Mouse (Mus musculus): ENCODE results near the gene Sash1.
A peak's percentile ranks its signal among the peaks of the same experiment; 100 is the strongest.

The Sash1 gene

DNA sequence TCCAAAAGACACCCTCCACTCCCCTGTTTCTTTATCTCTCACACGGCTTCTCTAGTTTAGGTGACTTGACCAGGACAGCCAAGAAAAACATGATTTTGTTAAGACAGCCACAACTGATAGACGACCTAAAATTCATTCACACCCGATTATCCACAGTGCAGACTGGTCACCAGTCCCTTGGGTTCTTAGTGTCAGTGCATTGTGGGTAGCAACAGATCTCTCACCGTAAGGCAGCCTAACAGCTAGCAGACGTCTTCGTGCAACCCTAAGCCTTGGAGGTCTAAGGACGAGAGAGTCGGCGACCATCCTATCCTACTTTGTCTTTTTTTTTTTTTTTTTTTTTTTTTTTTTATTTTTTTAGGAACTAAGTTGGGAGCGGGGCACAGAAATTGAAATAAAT is 34.2 kb downstream of the Sash1 start:
- no peak for DNase-seq (ENCODE audit: low spot score)

DNA sequence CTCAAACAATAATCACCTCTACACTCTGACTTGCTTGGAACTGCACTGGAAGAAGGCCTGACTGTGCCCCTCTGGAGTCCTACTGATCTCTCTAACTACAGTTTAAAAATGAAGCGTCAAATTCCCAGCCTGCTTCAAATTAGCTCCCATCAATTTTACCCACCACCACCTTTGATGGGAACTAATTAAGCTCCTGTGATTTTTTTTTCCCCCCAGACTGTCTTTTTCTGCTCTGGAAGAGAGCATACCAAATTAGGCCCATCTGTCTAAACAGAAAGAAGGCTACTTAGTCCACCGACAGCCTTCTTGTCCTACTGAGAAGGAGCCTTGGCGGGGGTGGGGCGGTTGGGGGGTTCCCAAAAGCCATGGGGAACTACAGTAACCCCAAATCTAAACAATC is 37.9 kb downstream of the Sash1 start:
- DNase-seq (ENCODE audit: low spot score): no peak

DNA sequence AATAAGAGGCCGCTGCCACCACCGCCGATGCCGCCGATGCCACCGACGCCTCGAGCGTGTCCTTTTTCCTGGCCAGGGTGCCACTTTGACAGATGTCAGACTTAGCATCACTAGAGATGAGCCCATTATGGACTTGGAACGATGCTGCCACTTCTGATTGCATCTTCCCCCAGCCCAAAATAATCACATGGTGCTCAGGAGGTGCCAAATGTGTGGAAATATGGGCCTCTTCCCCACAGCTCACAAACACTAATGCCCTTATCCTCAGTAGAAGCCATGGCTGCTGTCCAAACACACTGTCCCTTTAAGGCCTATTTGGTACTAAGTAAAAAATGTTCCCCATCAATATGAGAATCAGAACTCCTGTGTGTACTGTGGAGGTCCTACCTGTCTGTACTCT is 39.6 kb downstream of the Sash1 start:
- no peak for DNase-seq (ENCODE audit: low spot score)

DNA sequence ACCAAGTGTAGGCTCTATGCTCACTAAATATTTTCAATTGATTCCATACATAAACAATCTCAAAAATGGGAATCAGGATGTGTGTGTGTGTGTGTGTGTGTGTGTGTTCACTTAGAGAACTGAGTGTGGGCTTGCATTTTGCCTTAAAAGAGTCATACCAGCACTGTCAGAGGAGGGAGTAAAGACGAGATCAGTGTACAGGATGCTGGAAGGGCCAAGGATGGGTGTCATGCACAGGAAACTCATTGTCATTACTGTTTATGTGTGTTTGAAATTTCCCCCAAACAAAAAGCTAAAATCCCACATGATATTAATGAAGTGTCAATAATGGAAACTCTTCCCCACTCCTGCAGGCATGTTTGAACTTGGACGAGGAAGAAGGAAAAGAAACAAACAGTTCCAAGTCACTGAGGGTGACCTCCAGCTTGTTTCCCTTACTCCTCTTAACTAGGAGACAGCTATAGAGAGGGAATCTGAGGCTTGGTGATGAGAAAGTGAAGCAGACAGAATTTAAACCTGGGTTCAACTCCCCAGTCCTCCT is 40.6 kb downstream of the Sash1 start:
- DNase-seq (ENCODE audit: low spot score): no peak

DNA sequence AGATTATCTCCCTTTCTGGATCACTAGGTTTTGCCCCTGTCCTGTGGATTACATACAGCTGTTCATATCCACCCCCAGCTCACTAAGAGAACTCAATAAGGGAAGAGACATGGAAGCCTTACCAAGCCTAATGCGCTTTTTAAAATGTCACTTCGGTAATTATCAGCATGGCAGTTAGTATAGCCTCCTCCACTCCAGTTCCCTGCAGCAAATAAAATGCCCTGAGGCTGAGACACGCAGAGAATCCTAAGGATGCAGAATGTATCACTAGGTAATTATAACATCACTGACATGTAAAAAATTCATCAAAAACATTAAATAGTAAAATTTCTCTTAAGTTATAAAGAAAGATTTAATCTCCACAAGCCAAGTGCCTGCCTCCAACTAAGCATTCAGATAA is 45.9 kb downstream of the Sash1 start:
- DNase-seq (ENCODE audit: low spot score): no peak

DNA sequence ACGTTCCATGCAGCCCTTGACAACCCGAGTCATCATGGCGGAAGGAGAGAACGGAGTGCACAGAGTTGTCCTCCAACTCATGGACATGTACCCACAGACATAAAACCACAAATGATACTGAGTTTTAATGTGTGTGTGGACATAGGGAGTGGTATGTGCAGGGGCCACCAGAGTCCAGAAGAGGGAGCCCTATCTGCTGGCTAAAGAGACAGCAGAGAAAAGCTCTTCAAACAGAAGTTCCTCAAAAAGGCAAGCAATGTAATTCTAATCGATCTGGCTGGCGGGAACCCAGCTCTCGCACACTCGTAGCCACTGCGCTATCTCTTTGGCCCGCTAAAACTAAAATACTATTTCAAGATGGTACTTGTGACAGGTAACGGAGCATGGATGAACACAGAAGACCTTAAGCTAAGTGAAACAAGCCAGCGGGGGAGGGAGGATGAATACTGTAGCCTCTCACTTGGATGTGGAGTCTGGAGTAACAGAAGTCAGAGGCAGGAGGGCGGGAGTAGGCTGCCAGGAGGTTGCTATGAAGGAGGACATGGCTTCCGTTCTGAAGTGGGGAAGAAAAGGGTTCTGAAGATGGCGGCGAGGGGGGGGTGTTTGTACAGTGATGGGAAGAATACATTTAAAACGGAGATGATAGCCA is 51.9 kb downstream of the Sash1 start:
- DNase-seq (ENCODE audit: low spot score): peak; percentile 29

DNA sequence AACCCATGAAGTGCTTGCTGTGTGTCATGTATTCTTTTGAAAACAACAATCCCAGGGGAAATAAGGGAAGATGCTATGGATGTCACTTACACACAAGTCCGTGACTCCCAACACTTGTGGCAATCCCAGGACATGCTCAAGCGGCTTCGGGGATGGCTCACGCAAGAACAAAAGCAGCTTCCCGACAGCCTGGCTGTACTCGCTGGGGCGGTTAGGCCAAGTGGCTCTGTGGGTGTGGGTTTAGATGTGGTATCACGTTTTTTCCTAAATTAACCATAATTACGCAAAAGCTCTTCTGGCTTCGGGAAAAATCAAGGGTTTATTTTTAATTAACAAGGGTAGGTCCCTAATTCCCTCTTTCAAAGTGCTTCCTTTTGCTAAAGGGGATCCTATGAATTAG is 59.6 kb downstream of the Sash1 start:
- no peak for DNase-seq (ENCODE audit: low spot score)

DNA sequence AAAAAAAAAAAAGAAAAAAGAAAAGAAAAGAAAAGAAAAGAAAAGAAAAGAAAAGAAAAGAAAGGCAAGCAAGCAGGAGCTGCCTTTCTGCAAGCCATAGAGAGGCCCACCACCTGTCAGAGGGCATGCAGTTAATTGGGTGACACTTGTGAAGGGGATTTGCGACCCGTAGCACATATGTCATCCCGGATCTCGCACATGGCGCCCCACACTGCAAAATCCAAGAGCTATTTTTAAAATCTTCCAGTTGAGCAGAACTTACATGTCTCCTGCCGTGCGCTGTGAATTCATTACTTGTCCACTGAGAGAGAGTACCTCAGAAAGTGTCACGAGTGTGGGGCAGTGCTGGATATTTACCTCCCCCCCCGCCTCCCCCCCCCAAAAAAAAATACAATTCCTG is 60.0 kb downstream of the Sash1 start:
- DNase-seq (ENCODE audit: low spot score): no peak

DNA sequence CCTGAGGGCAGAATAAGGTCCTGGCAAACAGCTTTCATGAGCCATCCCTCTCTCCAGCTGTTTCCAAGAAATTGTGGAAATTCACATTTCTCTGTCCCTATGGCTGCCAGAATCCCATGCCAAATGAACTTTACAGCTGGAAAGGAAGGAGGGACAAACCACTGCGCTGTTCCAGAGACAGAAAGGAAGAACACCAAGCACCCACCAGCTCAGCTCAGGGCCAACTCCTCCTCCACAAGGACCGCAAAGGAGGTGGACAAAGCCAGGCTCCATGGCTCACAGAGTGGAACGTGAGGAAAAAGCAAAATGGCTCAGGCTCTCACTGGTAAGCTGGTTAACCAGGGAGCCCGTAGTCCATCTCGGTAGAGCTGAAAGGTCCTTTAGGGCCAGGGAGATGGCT is 67.8 kb downstream of the Sash1 start:
- DNase-seq (ENCODE audit: low spot score): no peak

DNA sequence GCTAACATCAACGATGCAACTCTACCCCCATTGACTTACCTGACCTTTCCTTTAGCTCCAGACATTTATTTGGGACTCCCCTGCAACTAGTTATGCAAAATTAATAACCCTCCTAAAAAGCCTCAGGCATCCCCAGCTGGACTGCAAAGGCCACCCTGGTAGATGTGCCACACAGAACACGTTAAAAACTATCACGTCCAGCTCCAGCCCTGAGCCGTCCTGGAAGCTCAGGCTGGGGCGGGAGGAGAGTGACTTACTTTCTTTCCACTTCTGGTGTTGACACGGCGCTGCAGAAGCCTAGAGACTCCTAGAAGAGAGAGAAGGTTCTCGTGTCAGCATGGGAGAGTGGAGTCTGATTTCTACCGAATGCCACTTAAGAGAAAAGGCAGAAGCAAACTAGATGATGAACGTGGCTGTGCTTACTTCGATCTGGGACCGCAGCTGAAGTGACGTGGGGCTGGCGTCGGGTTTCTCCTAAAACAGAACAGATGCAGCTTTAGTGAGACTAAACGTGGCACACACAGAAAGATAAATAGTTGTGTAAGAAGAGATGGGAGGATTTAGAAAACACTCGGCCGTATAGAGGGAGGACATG is 71.8 kb downstream of the Sash1 start:
- DNase-seq (ENCODE audit: low spot score): no peak

DNA sequence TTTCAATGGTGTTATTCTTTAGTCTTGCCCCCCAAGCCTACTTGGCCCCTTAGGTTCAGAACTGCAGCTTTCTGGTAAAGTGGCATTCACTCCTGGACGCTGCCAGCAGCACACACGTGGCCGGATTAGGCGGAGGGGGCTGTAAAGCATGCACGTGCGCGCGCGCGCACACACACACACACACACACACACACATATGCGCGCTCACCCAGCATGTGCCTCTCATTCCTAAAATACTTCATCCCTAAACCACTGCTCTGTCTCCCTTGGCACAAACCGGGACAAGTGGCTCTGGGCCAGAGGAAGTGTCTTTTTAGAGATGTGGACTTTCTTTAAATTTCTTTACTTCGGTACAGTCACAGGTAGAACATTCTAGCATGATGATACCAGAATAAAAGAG is 72.6 kb downstream of the Sash1 start:
- no peak for DNase-seq (ENCODE audit: low spot score)

DNA sequence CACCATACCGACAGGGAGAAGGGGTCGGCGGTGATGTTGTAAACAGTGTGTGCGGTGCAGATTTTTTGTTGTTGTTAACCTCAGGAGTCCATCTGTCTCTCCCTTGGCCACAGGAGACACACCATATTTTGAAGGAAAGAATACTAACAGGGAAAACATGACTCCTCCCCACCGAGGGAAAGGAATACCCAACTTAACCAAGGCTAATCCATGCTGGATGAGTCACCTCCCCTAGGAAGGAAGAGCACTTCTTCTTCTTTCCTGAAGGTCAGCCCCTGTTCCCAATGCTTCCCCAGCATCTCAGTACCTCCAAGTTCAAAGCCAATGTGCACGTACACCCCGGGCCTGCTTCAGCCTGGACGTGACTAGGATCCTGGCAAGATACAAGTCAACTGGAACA is 73.1 kb downstream of the Sash1 start:
- no peak for DNase-seq (ENCODE audit: low spot score)

DNA sequence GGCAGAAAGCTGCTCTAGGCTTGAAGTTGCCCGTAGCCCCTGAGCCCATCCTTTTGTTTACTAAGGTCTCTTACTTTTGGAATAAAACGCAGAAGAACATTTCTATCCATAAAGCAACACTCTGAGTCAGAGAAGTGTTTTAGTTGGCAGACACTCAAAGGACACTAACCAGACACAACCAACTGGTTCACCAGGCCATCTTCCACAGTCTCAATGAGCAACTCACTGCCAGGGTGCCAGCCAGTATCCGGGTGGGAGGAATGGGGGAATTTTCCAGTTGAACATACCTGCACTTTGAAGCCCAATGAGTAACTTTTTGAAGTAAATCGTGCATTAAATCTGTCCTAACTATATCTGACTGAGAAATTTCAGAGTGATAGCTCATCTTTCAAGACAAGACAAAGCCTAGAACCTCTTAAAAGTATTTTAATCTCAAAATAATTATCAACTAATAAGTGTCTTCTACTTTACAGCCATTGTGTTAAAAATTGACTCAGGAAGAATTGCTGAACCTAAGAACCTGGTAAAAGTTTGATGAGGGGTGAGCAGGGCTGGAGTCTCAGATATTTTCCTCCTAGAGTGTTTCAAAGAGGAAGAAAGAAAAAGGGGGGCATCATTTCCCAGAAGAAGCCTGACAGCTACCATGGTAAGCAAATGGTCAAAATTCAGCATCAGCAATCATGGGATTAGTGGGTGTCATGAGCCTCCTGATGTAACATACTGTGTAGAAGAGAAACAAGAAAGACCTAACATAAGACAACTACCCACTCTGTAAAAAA is 74.4 kb downstream of the Sash1 start:
- DNase-seq (ENCODE audit: low spot score): no peak

DNA sequence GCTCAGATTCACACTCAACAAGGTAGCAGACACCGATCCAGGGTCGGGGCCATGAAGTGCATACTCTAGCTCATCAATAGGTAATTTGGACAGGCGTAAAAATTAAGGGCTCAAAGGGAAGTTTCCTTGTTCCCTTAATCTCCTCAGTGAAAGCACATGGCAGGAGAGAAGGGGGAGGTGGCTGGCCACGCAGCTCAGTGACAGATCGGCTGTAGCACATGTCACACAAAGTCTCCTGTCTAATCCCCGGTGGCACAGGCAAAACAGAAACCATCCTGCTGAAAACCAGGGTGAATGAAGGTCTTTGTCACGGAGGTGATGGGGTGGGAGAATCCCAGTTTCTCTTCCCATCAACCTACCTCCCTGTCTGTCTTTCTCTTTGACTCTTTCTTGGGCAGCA is 75.4 kb downstream of the Sash1 start:
- DNase-seq (ENCODE audit: low spot score): no peak

DNA sequence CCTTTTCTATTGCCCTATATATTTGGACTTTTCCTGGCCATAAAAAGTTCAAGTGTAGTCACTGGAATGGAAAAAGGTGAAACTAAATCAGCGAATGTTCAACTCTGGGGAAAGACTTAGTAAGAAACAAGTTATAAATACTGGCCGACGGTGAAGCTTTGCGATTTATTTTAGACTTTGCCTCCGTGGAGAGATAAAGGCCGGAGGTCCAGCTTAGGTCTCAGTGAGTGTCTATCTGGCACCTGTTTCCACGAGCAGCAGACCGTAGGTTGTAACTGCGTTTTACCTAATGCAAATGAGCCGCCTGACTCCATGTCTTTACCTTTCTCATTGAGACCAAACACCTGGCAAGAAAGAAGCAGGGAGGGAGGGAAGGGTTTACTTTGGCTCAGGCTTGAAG is 77.5 kb downstream of the Sash1 start:
- no peak for DNase-seq (ENCODE audit: low spot score)

DNA sequence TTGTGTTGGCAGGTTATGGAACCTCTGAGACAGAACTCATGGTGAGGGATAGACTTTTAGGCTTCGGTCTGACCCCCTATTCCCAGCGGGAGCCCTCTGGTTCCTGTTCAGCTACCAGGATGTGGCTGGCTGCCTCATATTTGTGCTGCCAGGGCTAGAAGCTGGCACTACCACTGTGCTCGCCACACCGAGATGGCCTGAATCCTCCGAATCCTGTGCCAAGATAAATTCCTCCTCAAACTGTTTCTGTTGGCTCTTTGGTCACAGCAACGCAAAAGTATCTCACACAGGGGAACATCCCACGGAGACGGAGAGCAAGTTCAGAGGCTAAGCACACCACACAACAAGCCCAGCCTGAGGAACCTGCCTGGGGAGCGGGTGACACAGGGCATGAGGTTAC is 78.3 kb downstream of the Sash1 start:
- DNase-seq (ENCODE audit: low spot score): no peak

DNA sequence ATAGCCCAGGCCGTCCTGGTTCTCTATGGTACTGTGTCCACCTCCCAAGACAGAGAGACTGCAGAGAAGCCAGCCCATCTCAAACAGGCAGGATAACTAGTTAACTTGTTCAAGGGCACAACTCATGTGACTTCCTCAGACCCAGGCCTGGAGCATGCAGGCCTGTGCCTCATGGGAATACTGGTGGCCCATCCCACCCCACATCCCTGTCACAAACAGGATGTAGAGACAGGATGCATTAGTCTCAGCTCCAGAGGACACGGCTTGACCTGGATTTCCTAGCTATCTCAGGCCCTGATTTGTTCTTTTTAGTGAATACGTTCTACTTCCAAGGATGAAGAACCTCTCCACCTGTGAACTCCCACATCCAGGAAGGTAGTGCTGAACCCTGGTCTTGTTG is 80.5 kb downstream of the Sash1 start:
- DNase-seq (ENCODE audit: low spot score): no peak

DNA sequence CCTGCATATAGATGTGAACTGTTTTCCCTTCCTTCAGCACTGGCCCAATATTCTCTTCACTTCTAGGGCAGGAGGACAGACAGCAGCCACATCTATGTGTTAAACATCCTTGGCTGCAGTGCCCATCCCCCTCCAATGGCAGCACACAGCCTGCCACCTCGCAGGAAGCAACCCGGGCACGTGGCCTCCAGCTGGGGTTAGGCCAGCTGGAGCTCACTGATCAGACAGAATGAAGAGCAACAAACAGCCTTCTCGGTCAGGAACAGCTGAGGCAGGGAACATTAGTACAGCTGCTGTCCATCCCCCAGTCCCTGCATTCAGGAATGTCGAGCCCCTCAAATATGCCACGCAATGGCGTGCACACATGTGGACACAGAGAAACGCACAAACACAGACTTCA is 81.6 kb downstream of the Sash1 start:
- DNase-seq (ENCODE audit: low spot score): peak; percentile 38

DNA sequence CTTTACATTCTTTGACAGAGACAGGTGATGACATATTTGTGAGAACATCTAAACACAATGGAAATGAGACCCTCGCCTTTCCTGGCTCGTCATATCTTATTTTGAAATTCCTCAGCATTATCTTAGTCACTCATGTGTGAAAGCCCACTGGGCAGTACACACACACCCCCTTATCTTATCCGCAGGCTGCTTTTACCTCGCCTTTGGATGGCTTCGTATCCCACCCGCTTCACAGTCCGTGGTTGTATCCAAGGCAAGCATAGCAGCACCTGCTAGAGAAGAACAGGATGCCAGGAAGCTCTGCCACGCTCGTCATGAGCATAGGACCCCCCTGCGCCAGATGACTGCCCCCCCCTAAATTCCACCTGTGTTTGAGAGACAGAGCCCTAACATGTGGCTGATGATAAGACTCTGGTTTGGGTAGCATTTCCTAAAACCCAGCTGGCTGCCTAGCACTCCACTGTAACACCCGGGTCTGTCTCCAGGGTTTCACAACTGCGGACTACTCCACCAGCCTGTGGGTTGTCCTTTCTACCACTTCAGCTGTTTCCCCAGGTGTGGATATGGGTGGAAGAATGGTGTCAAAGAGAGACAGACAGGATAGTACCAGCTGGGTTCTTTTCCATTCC is 84.0 kb downstream of the Sash1 start:
- no peak for DNase-seq (ENCODE audit: low spot score)

DNA sequence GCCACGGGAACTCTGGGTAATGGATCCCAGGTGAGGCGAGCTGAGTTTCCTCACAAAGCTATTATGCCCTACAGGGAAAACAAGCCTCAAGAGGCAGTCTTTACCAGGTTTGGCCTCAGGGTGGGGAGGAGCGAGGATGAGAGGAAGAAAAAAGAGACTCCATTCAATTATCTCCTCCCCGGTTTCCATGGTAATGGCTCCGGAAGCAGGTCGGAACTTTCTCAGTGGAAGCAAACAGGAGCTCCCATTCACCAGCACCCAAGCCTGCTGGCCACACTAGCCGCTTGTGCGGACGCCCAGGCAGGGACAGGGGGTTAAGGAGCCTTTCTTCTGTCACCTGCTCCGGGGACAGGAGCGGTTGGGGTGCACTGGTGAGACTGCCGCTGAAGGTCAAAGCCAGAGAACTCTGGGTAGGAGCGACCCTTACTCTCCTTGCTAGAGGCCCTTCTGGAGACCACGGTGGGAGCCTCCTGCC is 84.7 kb downstream of the Sash1 start:
- DNase-seq (ENCODE audit: low spot score): peak; percentile 58

DNA sequence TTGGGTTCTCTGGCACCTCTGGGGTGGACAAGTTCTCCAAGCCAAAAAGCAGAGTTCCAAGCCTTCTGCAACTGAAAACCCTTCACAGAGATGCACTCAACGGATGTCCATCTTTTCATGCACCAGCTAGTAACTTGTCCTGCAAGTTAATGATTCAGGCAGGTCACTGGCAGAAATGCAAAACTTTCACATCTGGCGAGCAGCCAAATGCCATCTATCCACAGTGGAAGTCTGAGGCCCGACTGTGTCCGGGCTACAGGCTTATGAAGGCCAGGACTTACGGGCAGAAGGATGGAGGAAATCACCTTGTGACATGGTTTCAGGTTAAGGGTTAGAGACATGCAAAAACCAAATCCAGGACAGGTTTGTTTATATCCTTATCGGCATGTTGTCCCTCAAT is 88.0 kb downstream of the Sash1 start:
- DNase-seq (ENCODE audit: low spot score): no peak

DNA sequence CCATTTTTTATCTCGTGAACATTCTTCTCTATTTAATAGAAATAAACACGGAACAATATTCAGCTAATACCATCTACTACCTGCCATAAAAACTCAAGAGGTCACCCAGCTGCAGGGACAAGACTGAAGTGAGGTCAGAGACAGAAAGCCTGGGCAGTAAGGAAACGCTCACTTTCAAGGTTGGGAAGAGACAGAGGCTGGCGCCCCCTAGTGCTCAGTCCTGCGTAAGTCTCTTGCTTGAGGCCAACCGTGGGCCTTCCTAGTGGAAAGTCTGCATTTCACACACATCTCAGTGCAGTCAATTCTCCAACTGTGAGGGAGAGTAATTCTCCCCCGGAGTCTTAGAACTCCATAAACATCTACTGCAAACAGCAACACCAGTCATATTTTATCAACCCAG is 90.5 kb downstream of the Sash1 start:
- peak; percentile 83 for DNase-seq (ENCODE audit: low spot score)

DNA sequence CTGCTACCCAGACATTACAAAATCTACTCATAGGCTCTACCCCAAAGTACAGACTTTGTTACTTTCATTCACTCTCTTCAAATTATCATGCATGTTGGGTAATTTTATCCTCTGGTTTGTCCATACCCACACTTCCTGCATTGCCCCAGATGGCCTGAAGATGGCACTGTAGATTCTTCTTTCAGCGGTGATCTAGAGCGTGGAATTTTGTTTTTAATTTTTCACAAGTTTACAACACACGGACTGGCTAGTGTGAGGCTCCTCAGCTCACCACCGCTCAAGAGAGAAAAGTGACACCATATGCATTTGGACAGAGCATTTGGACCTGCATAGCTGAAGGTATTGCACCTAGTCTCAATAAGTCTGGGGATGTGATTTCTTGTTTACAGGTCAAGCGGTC is 93.5 kb downstream of the Sash1 start:
- DNase-seq (ENCODE audit: low spot score): peak; percentile 71

Measured in layer of hippocampus, adult 11-12 months (tissue).